Mouse (Mus musculus) midbrain, postnatal 0 days (tissue): ENCODE data around the gene Selenoo. TPM values are rescaled to one million over a fixed set of nuclear protein-coding genes. Genes with fewer than 3 reads are reported as not detected.

Experiments used
- ATAC-seq: fragments of 200-750 bp; cut with Nextera tagmentation; 2 replicates; pipeline ENCODE4 v1.8.0; 2017; ENCODE audit warnings: moderate number of reproducible peaks, mild to moderate bottlenecking, moderate TSS enrichment, moderate library complexity; ENCODE audit not compliant: low FRiP score
- DNase-seq: peaks from one replicate; pipeline ENCODE4 v3.0.0-alpha.2; 2015; ENCODE audit warnings: low spot score
- H3K27ac ChIP-seq: fragments of 300-500 bp; sonication (generic); 2 replicates; pipeline ENCODE4 v1.5.1; 2014; ENCODE audit warnings: low read depth, mild to moderate bottlenecking, low read length, mixed read lengths
- H3K27me3 ChIP-seq: fragments of 300-500 bp; sonication (generic); 2 replicates; pipeline ENCODE4 v1.6.1; 2014; ENCODE audit warnings: low read length, control low read depth, mixed read lengths; ENCODE audit not compliant: insufficient read depth
- H3K36me3 ChIP-seq: fragments of 300-500 bp; sonication (generic); 2 replicates; pipeline ENCODE4 v1.6.1; 2014; ENCODE audit warnings: low read length, control low read depth, mixed read lengths; ENCODE audit not compliant: insufficient read depth
- H3K4me1 ChIP-seq: fragments of 300-500 bp; sonication (generic); 2 replicates; pipeline ENCODE4 v1.6.1; 2014; ENCODE audit warnings: mild to moderate bottlenecking, control low read depth, antibody characterized with exemption, low read length, mixed read lengths; ENCODE audit not compliant: insufficient read depth
- H3K4me2 ChIP-seq: fragments of 300-500 bp; sonication (generic); 2 replicates; pipeline ENCODE4 v1.6.1; 2014; ENCODE audit warnings: low read depth, mild to moderate bottlenecking, low read length, mixed read lengths; ENCODE audit not compliant: poor library complexity, severe bottlenecking
- H3K4me3 ChIP-seq: fragments of 300-500 bp; sonication (generic); 2 replicates; pipeline ENCODE4 v1.5.1; 2014; ENCODE audit warnings: low read depth, mild to moderate bottlenecking, low read length, moderate library complexity
- H3K9ac ChIP-seq: fragments of 300-500 bp; sonication (generic); replicated peaks from 2 replicates; pipeline ENCODE4 v1.6.1; 2014; ENCODE audit warnings: mild to moderate bottlenecking, low read length, moderate library complexity, mixed read lengths; ENCODE audit not compliant: poor library complexity, severe bottlenecking
- H3K9me3 ChIP-seq: fragments of 300-500 bp; sonication (generic); 2 replicates; pipeline ENCODE4 v1.6.1; 2016; ENCODE audit warnings: low read length, control low read depth
- CTCF ChIP-seq: IDR thresholded peaks from 2 replicates; pipeline ENCODE4 v1.5.1; 2016; ENCODE audit warnings: antibody characterized with exemption, mild to moderate bottlenecking
- WGBS: fragments of 180-500 bp; shearing (Covaris S2); extraction: QIAGEN DNeasy Blood & Tissue Kit; methylation state at CpG from one replicate; pipeline ENCODE4 v1.1.7; 2014; 5-methylcytosine and 5-hydroxymethylcytosine counted together
- polyA plus RNA-seq: library from polyadenylated mRNA; unstranded; fragments of >200 nt; fragmentation: Nextera tagmentation; extraction: Ambion mirVana; gene quantifications from 2 replicates; pipeline ENCODE4 v1.2.1, GENCODE M21; 2015
- total RNA-seq: library from RNA; depleted of rRNA; stranded (reverse); fragments of >200 nt; gene quantifications from 2 replicates; pipeline ENCODE4 v1.2.3, GENCODE M21; 2014; rRNA removed

The Selenoo gene
- total and polyA plus RNA-seq, 2 experiments from 2014 or later, result 19.0 to 42.3 TPM

DNA sequence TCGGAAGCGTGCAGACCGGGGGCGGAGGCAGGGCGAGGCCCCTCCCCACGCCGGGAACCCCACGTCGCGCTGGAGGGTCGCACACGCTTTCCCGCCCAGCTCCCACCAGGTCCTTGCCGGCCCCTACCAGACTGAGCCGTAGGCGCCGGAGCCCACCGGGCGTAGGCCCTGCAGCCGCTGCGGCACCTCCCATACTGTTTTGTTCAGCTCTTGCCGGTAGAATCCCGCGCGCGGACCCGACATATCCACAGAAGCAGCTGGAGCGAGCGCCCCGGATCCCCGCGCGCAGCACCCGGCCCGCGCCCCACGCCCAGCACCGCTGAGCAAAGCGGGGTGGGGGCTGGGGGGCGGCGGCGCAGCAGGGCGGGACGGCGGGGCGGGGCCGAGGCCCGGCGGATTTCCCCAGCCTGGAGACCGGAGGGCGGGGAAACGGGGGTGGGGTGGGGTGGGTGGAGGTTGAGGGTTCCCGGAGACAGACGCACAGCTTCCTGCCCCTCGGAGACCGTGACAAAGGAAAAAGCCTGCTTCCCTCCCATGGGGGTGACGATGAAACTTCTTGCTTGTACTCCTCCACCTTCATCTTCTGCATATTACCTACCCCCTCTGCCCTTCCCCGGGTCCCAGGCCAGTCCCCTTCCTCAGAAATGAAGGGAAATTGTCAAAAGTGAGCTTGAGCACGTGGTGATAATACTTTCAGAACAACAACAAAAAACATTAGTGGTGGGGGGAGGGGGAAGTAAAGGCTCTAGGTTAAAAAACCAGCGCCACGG, 60.6 kb downstream of the Selenoo start, which contains the start of gene Mapk11:
Gene Mapk11, minus strand, starts transcription at position 358 of the 770 bp plus-strand sequence.
- no peaks in the 10 kb centered on the region for H3K9me3 ChIP-seq
- peaks cover 25% of the 10 kb centered on the region for H3K4me1 ChIP-seq
- 2% methylated on average over 40 of the region's 61 CpGs for WGBS
- H3K27ac ChIP-seq, result peak within 1 kb of the TSS; percentile 74
- H3K36me3 ChIP-seq, result peaks cover 5% of the 10 kb centered on the region; the same call in 1 of the 2 replicates
- TF ChIP-seq CTCF, result no peak
- peak within 1 kb of the TSS; percentile 70 for H3K4me3 ChIP-seq
- DNase-seq, result peak; percentile 61
- ATAC-seq, result peak; percentile 60; the same call in 1 of the 2 replicates
- H3K9ac ChIP-seq, result peak within 1 kb of the TSS; percentile 78
- H3K27me3 ChIP-seq, result no peaks in the 10 kb centered on the region
- H3K4me2 ChIP-seq, result peak within 1 kb of the TSS; percentile 93

Other genes starting within 250 kb of the Selenoo start
- gene Pim3, start 226.9 kb upstream of the Selenoo start, total RNA-seq, result 78.0 and 95.4 TPM in 2 replicates
- gene Pim3, start 226.9 kb upstream of the Selenoo start, polyA plus RNA-seq, result 69.1 and 72.5 TPM in 2 replicates
- 3.3 TPM in 1 of 2 replicates, not detected in the other for gene Ttll8, start 134.7 kb upstream of the Selenoo start, total RNA-seq
- gene Ttll8, start 134.7 kb upstream of the Selenoo start, polyA plus RNA-seq, result 0.26 and 0.35 TPM in 2 replicates
- 46.6 and 60.0 TPM in 2 replicates for gene Mlc1, start 110.1 kb upstream of the Selenoo start, total RNA-seq
- 46.7 and 46.8 TPM in 2 replicates for gene Mlc1, start 110.1 kb upstream of the Selenoo start, polyA plus RNA-seq
- gene Mov10l1, start 106.2 kb upstream of the Selenoo start, total RNA-seq, result 0.22 TPM in 1 of 2 replicates, not detected in the other
- gene Mov10l1, start 106.2 kb upstream of the Selenoo start, polyA plus RNA-seq, result not detected in 2 replicates
- gene Panx2, start 29.4 kb upstream of the Selenoo start, total RNA-seq, result 14.4 and 16.4 TPM in 2 replicates
- gene Panx2, start 29.4 kb upstream of the Selenoo start, polyA plus RNA-seq, result 9.3 and 13.3 TPM in 2 replicates
- 32.9 and 48.6 TPM in 2 replicates for gene Trabd, start 14.0 kb upstream of the Selenoo start, total RNA-seq
- 21.6 and 23.6 TPM in 2 replicates for gene Trabd, start 14.0 kb upstream of the Selenoo start, polyA plus RNA-seq
- 46.1 and 68.0 TPM in 2 replicates for gene Tubgcp6, start 34.0 kb downstream of the Selenoo start, total RNA-seq
- 10.8 and 11.0 TPM in 2 replicates for gene Tubgcp6, start 34.0 kb downstream of the Selenoo start, polyA plus RNA-seq
- gene Hdac10, start 39.6 kb downstream of the Selenoo start, total RNA-seq, result 24.4 and 26.4 TPM in 2 replicates
- gene Hdac10, start 39.6 kb downstream of the Selenoo start, polyA plus RNA-seq, result 24.5 and 25.6 TPM in 2 replicates
- 1.5 and 4.7 TPM in 2 replicates for gene Mapk12, start 51.6 kb downstream of the Selenoo start, total RNA-seq
- gene Mapk12, start 51.6 kb downstream of the Selenoo start, polyA plus RNA-seq, result 2.0 and 3.2 TPM in 2 replicates
- 26.9 and 34.8 TPM in 2 replicates for gene Mapk11, start 60.5 kb downstream of the Selenoo start, total RNA-seq
- 18.9 and 19.3 TPM in 2 replicates for gene Mapk11, start 60.5 kb downstream of the Selenoo start, polyA plus RNA-seq
- 153 and 199 TPM in 2 replicates for gene Plxnb2, start 91.7 kb downstream of the Selenoo start, total RNA-seq
- 46.8 and 50.4 TPM in 2 replicates for gene Plxnb2, start 91.7 kb downstream of the Selenoo start, polyA plus RNA-seq
- 98.8 and 115 TPM in 2 replicates for gene Dennd6b, start 107.4 kb downstream of the Selenoo start, total RNA-seq
- gene Dennd6b, start 107.4 kb downstream of the Selenoo start, polyA plus RNA-seq, result 88.2 and 88.3 TPM in 2 replicates
- 225 and 315 TPM in 2 replicates for gene Ppp6r2, start 122.5 kb downstream of the Selenoo start, total RNA-seq
- 76.5 and 87.1 TPM in 2 replicates for gene Ppp6r2, start 122.5 kb downstream of the Selenoo start, polyA plus RNA-seq
- 268 and 287 TPM in 2 replicates for gene Sbf1, start 226.2 kb downstream of the Selenoo start, total RNA-seq
- 77.3 and 79.3 TPM in 2 replicates for gene Sbf1, start 226.2 kb downstream of the Selenoo start, polyA plus RNA-seq
- gene Adm2, start 233.6 kb downstream of the Selenoo start, total RNA-seq, result not detected in 2 replicates
- not detected in 2 replicates for gene Adm2, start 233.6 kb downstream of the Selenoo start, polyA plus RNA-seq
- not detected in 2 replicates for gene Miox, start 245.3 kb downstream of the Selenoo start, total RNA-seq
- gene Miox, start 245.3 kb downstream of the Selenoo start, polyA plus RNA-seq, result not detected in 2 replicates